Mouse (Mus musculus) thymus, adult 18-20 months (tissue): ENCODE results near the gene Sec31b.

Experiments used
- DNase-seq, 2 experiments: peaks; one replicate each; pipeline ENCODE4 v3.0.0; 2022; ENCODE audit warnings: mixed read lengths in 2 of 2

Gene Sec31b

GRCm38 (mm10) chr19:44525551-44526205, 20.0 kb downstream of the Sec31b start:
- DNase-seq: no peak

GRCm38 (mm10) chr19:44519152-44519551, 26.5 kb downstream of the Sec31b start:
- no peak for DNase-seq

DNA sequence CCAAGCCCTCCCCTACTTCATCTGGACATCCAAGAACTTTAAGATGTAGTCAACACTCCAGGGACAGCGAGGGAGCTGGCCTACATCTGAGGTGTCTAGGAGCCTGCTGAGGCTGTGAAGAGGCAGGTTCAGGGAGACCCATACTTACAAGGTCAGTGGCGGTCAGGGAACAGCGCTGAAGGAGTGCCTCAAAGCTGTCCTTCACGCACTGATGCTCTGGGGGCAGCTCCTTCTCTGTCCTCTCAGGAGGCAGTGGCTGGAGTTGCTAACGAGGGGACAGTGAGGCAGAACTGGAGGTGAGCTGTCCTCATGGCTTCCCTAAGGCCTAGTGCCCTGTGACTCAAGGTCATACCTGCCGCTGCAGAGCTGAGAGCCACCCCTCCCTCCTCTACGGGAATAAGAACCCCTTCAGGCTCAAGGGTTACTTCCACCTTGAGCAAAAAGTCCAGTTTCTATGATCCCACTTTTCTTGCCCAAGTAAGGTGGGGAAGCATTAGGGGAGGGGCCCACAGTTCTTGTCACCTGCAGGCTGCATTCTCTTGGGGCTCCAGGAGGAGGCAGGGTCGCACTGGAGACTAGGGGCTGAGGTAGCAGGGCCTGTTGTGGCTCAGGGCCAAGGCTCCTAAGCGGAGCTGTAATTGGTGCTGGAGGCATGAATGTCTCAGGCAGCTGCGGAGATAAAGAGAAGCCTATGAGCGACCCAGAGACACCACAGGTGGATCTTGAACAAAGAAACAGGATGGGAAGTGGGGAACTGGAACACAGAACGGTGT, 27.5 kb downstream of the Sec31b start:
- DNase-seq: peak; percentile 44 to 46

DNA sequence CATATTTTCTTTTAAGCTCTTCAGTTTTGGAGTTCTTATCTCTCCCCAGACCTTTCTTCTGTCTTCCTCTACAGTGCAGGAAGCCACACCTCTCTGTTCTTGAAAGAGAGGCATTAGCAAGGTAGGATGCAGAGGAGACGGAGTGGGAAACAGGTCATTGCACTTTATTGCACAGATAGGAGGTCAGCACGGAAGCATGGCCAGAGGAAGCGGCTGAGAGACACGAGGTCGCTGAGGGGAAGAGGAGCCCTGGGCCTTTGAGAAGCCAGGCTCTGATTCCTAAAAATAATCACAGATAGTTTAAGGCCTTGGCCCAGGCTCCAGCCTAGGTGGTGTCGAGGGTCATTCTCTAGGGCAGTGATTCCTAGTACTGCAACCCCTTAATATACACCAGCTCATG, 29.9 kb downstream of the Sec31b start:
- no peak for DNase-seq

DNA sequence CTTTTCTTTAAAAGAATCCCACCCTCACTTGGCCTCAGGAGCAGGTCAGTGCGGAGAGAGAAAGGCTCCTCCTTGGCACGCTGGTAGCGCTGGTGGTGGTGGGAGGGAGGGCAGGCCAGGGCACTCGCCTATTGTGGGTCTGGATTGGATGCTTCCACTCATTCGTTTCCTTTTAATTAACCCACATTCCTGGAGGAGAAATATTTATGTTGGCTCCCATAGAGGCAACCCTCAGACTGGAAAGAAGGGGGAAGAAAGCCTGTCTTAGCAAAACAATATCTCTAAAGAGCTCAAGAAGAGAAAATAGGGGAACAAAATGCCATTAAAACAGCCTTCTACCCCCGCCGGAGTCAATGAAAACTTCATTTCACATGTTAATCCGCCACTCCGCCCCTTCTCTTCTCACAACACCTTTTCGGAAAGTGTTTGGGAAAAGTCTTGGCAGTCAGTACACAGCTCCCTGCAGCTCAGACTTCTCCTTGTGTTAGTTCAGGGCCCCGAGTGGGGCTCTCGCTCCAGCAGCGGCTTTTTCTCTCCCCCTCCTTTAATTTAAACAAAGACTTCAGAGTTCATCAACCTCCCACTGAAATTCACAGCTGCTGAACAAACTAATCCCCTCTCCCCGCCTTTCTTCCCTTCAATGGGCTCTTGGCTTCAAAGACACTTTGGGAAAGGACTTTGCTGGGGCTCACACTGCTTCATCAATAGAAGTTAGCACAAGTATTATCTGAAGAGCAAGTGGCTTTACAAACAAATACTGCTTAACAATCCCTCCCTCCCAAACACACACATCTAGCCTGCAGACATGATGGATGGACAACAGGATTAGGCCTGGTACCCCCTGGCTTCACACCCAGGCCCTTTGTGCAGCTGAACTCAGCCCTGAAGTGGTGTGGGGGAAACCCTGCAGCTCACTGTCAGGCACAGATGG, 30.9 kb downstream of the Sec31b start:
- DNase-seq: no peak

DNA sequence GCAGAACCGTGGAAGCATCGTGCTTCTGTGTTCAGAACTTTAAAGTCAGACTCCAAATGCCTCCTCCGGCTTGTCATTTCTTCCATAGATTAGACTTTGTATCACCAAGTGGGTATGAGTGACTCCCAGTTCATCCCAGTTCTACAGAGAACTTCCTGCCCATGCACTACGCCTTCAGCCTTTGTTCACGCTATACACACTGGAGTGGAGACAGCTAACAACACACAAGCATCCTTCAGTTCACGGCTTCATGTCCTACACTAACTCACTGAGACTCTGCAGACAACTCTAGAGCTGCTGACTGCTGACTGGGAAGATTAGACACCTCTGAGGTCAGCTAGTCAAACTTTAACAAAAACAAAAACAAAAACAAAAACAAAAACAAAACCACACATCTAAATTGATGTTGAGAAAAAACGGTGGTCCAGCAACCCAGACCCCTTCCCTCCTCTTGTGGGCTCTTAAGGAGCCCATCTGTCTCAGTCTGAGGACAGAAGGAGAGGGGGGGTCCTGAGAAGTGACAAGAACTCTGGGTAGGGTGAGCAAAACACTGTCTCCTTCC, 31.7 kb downstream of the Sec31b start:
- DNase-seq: no peak

DNA sequence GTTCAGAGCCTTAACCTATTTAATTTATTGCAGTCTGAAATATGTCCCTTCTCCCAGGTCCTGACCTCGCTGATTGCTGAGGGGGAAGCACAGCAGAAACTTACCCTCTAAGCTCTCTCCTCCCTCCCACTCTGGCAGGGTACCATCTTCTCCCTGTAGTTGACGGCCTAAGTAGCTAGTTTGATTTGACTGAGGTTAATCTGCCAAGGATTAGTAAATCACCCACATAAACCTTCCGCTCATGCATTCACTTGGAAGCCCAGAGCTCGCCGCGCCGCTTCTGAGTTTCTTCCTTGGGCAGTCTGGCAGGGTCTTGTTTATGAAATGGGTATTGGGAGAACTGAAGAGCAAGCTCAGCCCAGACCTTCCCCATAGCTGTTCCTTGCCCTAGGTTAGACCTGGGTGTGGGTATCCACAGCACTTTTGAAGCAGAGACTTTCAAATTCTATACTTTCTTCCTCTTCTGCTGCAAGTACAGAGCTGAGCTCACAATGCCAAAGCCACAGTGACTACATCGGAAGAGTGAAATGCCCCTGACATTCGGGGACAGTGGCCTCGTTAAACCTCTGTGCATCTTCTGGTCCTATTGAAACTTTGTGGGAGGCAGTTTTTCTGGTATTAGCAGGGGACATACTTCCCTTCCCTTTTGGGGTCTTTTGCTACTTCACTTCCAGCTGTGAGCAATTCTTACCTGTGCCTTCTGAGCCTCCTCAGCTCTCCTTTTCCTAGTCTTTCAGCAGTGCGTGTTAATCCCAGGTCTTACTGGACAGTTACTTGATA, 32.4 kb downstream of the Sec31b start:
- DNase-seq: no peak

DNA sequence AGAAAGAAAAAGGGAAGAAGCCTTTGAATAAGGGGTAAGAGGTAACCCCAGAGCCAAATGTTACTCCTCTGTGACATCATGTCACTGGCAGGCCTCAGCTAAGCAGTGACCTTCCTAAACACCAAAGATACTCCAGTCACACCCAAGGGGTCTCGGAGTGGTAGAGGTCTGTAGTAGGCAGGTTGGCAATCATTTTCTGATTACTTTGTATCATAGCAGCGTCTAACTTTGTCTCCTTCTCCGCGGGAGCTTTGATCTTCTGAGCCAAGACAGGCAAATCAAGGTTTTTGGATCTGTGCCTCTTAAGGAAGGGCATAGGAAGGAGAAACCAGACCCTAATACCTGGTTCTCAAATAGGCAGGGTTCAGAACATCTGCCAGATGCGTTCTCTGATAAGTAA, 33.1 kb downstream of the Sec31b start:
- no peak for DNase-seq

GRCm38 (mm10) chr19:44511451-44512231, 34.0 kb downstream of the Sec31b start:
- DNase-seq: peak; percentile 32 to 38

- peak in 1 of 2 experiments; percentile 41 for DNase-seq
Measured at GRCm38 (mm10) chr19:44510534-44511175, 35.0 kb downstream of the Sec31b start.

GRCm38 (mm10) chr19:44502741-44503140, 42.9 kb downstream of the Sec31b start:
- DNase-seq: no peak

DNA sequence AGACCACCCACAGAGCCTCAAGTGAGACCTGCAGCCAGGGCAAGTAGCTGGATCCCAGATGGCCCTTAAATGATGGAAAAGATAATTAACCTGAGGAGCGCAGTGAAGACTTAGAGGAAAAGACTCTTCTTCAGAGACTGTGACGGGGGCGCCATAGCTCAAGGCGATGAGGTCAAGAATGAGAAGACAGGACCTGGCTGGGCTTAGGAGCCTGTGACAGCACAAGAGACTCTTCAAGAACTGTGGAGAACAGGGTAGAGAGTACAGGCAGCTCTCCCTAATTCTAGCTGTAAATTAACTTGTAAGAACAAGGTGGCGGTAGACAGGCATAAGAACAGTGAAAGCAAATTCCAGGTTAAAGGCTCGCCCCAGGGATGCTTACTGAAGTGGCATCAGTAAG, 43.7 kb downstream of the Sec31b start:
- no peak for DNase-seq

DNA sequence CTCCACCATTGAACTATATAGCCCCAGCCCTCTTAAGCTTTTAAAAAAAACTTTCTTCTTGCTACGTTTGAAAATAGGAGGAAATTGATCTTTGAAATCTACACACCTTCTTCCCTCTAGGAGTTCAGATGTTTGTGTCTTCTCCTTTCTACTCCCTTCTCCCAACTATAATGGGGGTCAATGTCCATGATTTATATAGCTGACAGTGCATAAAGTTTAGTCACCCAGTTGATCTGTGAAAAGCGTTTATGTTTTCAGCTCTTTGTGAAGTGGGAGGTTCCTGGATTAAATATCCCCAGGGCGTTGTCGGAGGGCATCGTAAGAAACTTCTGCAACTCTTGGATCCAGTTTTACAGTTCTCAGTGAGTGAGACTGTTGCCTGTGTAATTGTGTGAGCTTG, 45.4 kb downstream of the Sec31b start:
- DNase-seq: no peak

DNA sequence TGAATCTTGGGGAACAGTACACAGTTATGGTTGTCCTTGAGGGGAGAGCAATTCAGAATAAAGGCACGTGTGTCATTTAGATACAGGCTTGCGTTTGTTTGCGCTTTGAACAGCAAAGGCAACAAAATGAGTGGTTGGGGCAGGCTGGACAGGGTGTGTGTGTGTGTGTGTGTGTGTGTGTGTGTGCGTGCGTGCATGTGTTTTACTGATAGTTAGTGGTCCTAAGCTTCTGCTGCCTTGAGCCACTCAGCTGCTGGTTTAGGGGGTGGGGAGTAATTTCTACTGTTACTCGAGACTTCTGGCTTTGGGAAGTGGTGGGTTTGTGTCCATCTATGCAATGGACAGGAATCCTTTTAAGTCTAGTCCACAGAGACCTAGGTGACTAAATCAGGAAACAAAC, 46.7 kb downstream of the Sec31b start:
- DNase-seq: no peak

DNA sequence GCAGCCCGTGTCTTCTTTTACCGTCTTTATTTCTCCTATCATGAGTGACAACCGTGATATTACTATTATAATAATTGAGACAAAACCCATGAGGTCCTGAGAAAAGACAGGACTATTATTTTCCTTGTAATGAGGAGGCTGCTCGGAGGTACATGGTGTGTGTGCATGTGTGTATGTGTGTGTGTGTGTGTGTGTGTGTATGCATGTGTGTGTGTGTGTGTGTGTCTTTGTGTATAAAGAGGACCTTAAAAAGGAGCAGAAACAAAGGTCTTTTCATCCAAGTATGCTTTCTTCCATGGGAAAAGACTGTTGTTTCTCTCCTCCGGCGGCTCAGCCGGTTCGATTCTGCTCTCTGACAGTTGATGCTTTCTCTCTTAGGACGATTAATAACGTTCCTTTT, 48.7 kb downstream of the Sec31b start:
- no peak for DNase-seq

- DNase-seq: no peak
Measured at GRCm38 (mm10) chr19:44496511-44496910, 49.2 kb downstream of the Sec31b start.

- DNase-seq: no peak
Measured at GRCm38 (mm10) chr19:44493128-44493527, 52.5 kb downstream of the Sec31b start, which contains the start of gene Wnt8b. Gene Wnt8b, plus strand, starts transcription at chr19:44493472.

- peak; percentile 50 to 54 for DNase-seq
Measured at GRCm38 (mm10) chr19:44487266-44487665, 58.4 kb downstream of the Sec31b start.

DNA sequence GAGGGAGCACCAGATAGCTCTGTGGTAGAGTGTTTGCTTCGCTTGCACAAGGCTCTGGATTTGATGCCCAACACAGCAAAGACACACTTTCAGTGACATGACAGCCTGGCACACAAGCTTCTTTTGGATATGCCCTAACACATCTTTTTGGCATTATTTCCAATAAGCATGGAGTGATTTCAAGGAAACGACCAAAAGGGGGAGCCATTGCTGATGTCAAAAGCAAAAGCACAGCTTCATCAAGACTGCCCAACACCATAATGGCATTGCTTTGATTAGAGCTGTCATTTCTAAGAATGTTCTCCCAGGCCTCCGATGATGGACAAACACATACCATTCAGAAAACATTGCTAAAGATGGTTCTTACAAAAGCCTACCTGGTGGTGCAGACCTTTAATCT, 69.1 kb downstream of the Sec31b start:
- DNase-seq: no peak

DNA sequence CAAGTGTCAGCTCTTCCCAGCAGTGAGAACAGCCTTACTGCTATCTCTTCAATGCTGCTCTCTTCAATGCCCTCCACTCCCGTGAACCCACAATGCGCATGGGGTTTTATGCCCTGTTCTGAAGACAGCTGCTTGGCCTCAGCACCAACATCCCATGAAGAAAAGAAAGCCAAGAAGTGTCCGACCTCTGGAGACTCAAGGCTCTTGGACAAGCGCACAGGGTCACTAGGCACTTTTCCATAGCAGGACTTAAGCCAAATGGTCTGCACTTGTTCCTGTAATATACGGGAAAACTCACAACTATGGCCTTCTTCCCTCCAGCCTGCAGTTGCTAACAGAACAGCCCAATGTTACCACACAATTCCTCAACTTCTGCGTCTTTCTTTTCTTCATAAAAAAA, 70.4 kb downstream of the Sec31b start:
- DNase-seq: no peak

DNA sequence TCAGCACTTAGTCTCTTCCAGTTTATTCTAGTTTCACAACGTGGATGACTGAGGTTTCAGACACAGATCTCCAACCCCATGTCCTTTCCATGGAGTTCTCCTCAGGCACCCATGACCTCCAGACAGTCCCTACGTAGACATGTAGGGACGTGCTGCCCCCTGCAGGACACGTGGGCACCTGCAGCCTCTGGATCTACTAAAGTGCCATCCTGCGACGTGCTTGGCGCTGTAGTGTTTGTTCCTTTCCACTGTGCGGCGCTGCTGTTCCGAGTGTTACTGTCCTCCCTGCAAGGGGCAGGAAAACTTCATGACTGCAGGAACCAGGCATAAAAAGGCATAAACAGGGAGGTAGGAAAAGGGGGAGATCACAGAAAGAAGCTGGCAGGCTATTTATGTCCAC, 71.5 kb downstream of the Sec31b start:
- peak; percentile 52 to 56 for DNase-seq
